Mouse (Mus musculus): ENCODE data around the gene Gm7168. TPM values are rescaled to one million over a fixed set of nuclear protein-coding genes. Genes with fewer than 3 reads are reported as not detected.
"Not testable (repeated sequence)": the region's sequence is repeated elsewhere in the genome, so short reads cannot be mapped to it uniquely, and the experiment has no call there.

Gm7168 gene
- polyA plus RNA-seq, 1 experiment from 2014 or later: not detected

GRCm38 (mm10) chr17:13930421-13930820, 17.8 kb upstream of the Gm7168 start:
- Histone ChIP-seq H3K27me3 (replicated peaks) (no peaks in the 10 kb centered on the region), H3K27ac (ENCODE audit: poor library complexity, severe bottlenecking) (no peak overlapping the region), H3K9ac (no peak overlapping the region), H3K4me2 (no peak overlapping the region), H3K4me3 (no peak overlapping the region), H3K9me3 (replicated peaks) (no peaks in the 10 kb centered on the region), H3K36me3 (no peaks in the 10 kb centered on the region), H3K4me1 (replicated peaks) (no peaks in the 10 kb centered on the region)
- 81% methylated on average over 9 of the region's 9 CpGs for WGBS
- no peak for ATAC-seq (ENCODE audit: insufficient number of reproducible peaks, low FRiP score)

- not testable (repeated sequence) for H3K27ac ChIP-seq (ENCODE audit: poor library complexity, severe bottlenecking); H3K9ac ChIP-seq; H3K9me3 ChIP-seq (replicated peaks); H3K36me3 ChIP-seq; H3K27me3 ChIP-seq (replicated peaks); H3K4me2 ChIP-seq; ATAC-seq (ENCODE audit: insufficient number of reproducible peaks, low FRiP score); H3K4me3 ChIP-seq
- peaks cover 20% of the 10 kb centered on the region for H3K4me1 ChIP-seq (replicated peaks)
- WGBS: 93% methylated on average over 2 of the region's 2 CpGs
Measured at GRCm38 (mm10) chr17:13935364-13935763, 12.8 kb upstream of the Gm7168 start.

- H3K4me2 ChIP-seq: no peak overlapping the region
- no peaks in the 10 kb centered on the region for H3K36me3 ChIP-seq
- no peak for ATAC-seq (ENCODE audit: insufficient number of reproducible peaks, low FRiP score)
- WGBS: 90% methylated on average over 4 of the region's 4 CpGs
- no peak overlapping the region for H3K9ac ChIP-seq
- H3K4me3 ChIP-seq: no peak overlapping the region
- H3K4me1 ChIP-seq (replicated peaks): peaks cover 23% of the 10 kb centered on the region
- H3K27ac ChIP-seq (ENCODE audit: poor library complexity, severe bottlenecking): no peak overlapping the region
- H3K27me3 ChIP-seq (replicated peaks): no peaks in the 10 kb centered on the region
- H3K9me3 ChIP-seq (replicated peaks): no peaks in the 10 kb centered on the region
Measured at GRCm38 (mm10) chr17:13937787-13938186, 10.4 kb upstream of the Gm7168 start.

GRCm38 (mm10) chr17:13938652-13939051, 9.5 kb upstream of the Gm7168 start:
- ATAC-seq (ENCODE audit: insufficient number of reproducible peaks, low FRiP score): peak; percentile 64; the same call in 1 of the 2 replicates
- Histone ChIP-seq H3K9me3 (replicated peaks) (no peaks in the 10 kb centered on the region), H3K4me3 (no peak overlapping the region), H3K36me3 (no peaks in the 10 kb centered on the region), H3K4me2 (no peak overlapping the region), H3K27ac (ENCODE audit: poor library complexity, severe bottlenecking) (peak overlapping the region; percentile 63), H3K27me3 (replicated peaks) (no peaks in the 10 kb centered on the region), H3K9ac (no peak overlapping the region), H3K4me1 (replicated peaks) (peaks cover 23% of the 10 kb centered on the region)
- 44% methylated on average over 3 of the region's 3 CpGs for WGBS

GRCm38 (mm10) chr17:13939231-13939630, 8.9 kb upstream of the Gm7168 start:
- not testable (repeated sequence) for H3K9ac ChIP-seq; H3K9me3 ChIP-seq (replicated peaks); ATAC-seq (ENCODE audit: insufficient number of reproducible peaks, low FRiP score); H3K4me3 ChIP-seq; H3K27me3 ChIP-seq (replicated peaks); H3K36me3 ChIP-seq; H3K4me2 ChIP-seq
- Histone ChIP-seq H3K27ac (ENCODE audit: poor library complexity, severe bottlenecking) (peak overlapping the region; percentile 63), H3K4me1 (replicated peaks) (peaks cover 23% of the 10 kb centered on the region)
- 57% methylated on average over 2 of the region's 2 CpGs for WGBS

- Histone ChIP-seq H3K27ac (ENCODE audit: poor library complexity, severe bottlenecking) (no peak overlapping the region), H3K27me3 (replicated peaks) (no peaks in the 10 kb centered on the region), H3K9ac (no peak overlapping the region), H3K4me1 (replicated peaks) (peaks cover 23% of the 10 kb centered on the region), H3K9me3 (replicated peaks) (no peaks in the 10 kb centered on the region), H3K4me2 (no peak overlapping the region), H3K4me3 (no peak overlapping the region), H3K36me3 (no peaks in the 10 kb centered on the region)
- no peak for ATAC-seq (ENCODE audit: insufficient number of reproducible peaks, low FRiP score)
- WGBS: 68% methylated on average over 1 of the region's 1 CpGs
Measured at GRCm38 (mm10) chr17:13940487-13940886, 7.7 kb upstream of the Gm7168 start.

- H3K27ac ChIP-seq (ENCODE audit: poor library complexity, severe bottlenecking); H3K4me2 ChIP-seq; ATAC-seq (ENCODE audit: insufficient number of reproducible peaks, low FRiP score); H3K9ac ChIP-seq; H3K27me3 ChIP-seq (replicated peaks); H3K36me3 ChIP-seq; H3K9me3 ChIP-seq (replicated peaks); H3K4me1 ChIP-seq (replicated peaks); H3K4me3 ChIP-seq: not testable (repeated sequence)
- 90% methylated on average over 1 of the region's 1 CpGs for WGBS
Measured at GRCm38 (mm10) chr17:13951570-13951969, 3.4 kb downstream of the Gm7168 start.

GRCm38 (mm10) chr17:13958129-13958528, 10.0 kb downstream of the Gm7168 start:
- not testable (repeated sequence) for ATAC-seq (ENCODE audit: insufficient number of reproducible peaks, low FRiP score); H3K9ac ChIP-seq; H3K27ac ChIP-seq (ENCODE audit: poor library complexity, severe bottlenecking); H3K9me3 ChIP-seq (replicated peaks); H3K36me3 ChIP-seq; H3K27me3 ChIP-seq (replicated peaks); H3K4me1 ChIP-seq (replicated peaks); H3K4me3 ChIP-seq; H3K4me2 ChIP-seq
- WGBS: 44% methylated on average over 1 of the region's 2 CpGs

GRCm38 (mm10) chr17:13962245-13962644, 14.1 kb downstream of the Gm7168 start:
- not testable (repeated sequence) for H3K4me1 ChIP-seq (replicated peaks); H3K27me3 ChIP-seq (replicated peaks)
- 82% methylated on average over 3 of the region's 3 CpGs for WGBS

GRCm38 (mm10) chr17:13965048-13965447, 16.9 kb downstream of the Gm7168 start:
- not testable (repeated sequence) for H3K4me2 ChIP-seq; H3K4me1 ChIP-seq (replicated peaks); H3K9ac ChIP-seq; ATAC-seq (ENCODE audit: insufficient number of reproducible peaks, low FRiP score); H3K27ac ChIP-seq (ENCODE audit: poor library complexity, severe bottlenecking); H3K4me3 ChIP-seq; H3K27me3 ChIP-seq (replicated peaks); H3K36me3 ChIP-seq; H3K9me3 ChIP-seq (replicated peaks)
- WGBS: 45% methylated on average over 1 of the region's 2 CpGs

More at GRCm38 (mm10) chr17:13962245-13962644, 14.1 kb downstream of the Gm7168 start:
- H3K27ac ChIP-seq (ENCODE audit: poor library complexity, severe bottlenecking); H3K36me3 ChIP-seq; H3K9ac ChIP-seq; ATAC-seq (ENCODE audit: insufficient number of reproducible peaks, low FRiP score); H3K4me3 ChIP-seq; H3K9me3 ChIP-seq (replicated peaks); H3K4me2 ChIP-seq: not testable (repeated sequence)

- not testable (repeated sequence) for H3K9ac ChIP-seq; H3K9me3 ChIP-seq (replicated peaks); H3K27ac ChIP-seq (ENCODE audit: poor library complexity, severe bottlenecking); ATAC-seq (ENCODE audit: insufficient number of reproducible peaks, low FRiP score); H3K36me3 ChIP-seq; H3K27me3 ChIP-seq (replicated peaks); H3K4me3 ChIP-seq; H3K4me2 ChIP-seq; H3K4me1 ChIP-seq (replicated peaks)
- 68% methylated on average over 1 of the region's 2 CpGs for WGBS
Measured at GRCm38 (mm10) chr17:13969917-13970316, 21.7 kb downstream of the Gm7168 start.

GRCm38 (mm10) chr17:13970796-13971195, 22.6 kb downstream of the Gm7168 start:
- not testable (repeated sequence) for H3K9me3 ChIP-seq (replicated peaks); H3K4me1 ChIP-seq (replicated peaks); ATAC-seq (ENCODE audit: insufficient number of reproducible peaks, low FRiP score); H3K27ac ChIP-seq (ENCODE audit: poor library complexity, severe bottlenecking); H3K36me3 ChIP-seq; H3K4me3 ChIP-seq; H3K27me3 ChIP-seq (replicated peaks); H3K4me2 ChIP-seq; H3K9ac ChIP-seq
- WGBS: 62% methylated on average over 5 of the region's 5 CpGs
